Mouse (Mus musculus): ENCODE results near the gene Rassf3.

Gene Rassf3

DNA sequence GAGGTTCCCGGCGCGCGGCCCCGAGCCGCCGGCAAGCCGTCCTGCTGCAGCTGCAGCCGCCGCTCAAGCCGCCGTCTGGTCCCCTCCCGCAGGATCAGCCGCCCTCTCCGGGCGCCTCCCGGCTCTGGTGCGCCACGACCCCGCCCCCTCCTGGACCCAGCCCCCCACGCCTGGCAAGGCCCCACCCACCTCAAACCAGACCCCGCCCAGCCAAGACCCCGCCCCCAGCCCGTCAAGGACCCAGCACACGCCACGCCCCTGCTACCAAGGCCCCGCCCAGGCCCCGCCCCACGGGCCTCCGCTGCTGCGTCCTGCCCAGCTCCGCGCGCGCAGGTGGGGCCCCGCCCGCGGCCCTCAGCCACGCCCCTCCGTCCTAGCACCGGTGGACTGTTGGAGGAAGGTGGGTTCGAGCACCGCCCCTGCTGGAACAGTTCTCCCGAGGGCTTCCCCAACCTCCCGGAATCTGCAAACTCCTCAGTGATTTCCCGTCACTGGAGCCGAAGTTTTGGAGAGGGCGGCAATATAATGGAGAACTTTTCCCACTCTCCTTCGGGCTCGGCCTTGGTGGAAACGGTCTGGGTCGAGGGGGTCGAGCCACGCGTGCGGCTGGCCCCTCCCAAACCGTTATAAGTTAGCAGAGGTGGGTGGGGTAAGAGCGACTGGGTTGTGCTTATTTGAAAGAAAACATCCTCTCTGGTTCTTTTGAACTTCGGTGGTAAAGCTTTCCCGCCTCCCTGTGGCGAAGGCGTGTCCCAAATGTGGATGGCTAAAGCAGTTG, at the start of gene Rassf3:
Gene Rassf3 (minus strand): TSS at position 158 of the 778 bp plus-strand sequence.
- DNase-seq (ENCODE audit: extremely low spot score, low read depth, low spot score), result no peak

GRCm38 (mm10) chr10:121520923-121521585, 44.9 kb upstream of the Rassf3 start:
- no peak for DNase-seq (ENCODE audit: extremely low spot score, low read depth, low spot score)

- DNase-seq (ENCODE audit: extremely low spot score, low read depth, low spot score), result no peak
Observed at GRCm38 (mm10) chr10:121519710-121520109, 43.6 kb upstream of the Rassf3 start.

- no peak for DNase-seq (ENCODE audit: extremely low spot score, low read depth, low spot score)
Observed at GRCm38 (mm10) chr10:121516008-121516600, 40.0 kb upstream of the Rassf3 start.

DNA sequence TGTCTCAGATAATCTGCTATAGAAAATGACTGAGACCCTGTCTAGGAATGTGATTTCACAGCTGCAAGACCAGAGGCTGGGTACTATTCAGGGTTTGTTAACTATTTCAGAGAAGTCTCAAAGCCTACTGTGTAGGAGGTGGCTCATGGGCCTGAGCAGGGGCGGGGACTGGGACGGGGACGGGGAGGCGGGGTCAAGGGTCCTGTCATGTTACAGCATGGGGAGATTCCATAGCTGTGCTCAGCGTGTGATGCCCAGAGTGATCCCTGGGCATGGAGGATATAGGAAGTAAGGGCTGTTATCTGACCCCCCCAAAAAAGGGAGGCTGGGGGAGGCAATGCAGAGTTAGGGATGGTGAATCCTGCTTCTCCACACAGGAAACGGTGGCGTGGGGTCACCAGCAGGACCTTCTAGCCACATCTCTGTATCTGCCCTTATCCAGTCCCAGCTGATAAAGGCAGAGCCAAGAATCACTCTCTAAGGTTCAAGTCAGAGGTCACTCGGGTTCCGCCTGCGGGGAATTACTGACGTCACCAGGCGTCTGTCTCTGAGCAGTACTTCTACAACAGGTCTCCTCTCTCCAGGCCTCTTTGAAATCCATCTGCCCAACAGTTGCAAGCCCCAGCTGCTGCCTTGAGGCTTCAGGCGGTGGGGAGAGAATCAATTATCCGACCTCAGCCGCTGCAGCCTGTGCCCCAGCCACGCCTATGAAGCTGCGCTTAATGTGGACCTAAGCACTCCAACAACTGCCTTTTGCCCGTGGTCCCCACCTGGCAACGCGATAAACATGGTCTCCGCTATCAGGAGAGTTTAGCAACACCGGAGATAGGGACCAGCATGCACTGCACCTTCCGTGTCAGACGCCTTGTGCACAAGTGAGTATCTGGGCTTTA, 33.9 kb upstream of the Rassf3 start:
- DNase-seq (ENCODE audit: extremely low spot score, low read depth, low spot score), result no peak

GRCm38 (mm10) chr10:121507755-121508544, 31.8 kb upstream of the Rassf3 start:
- no peak for DNase-seq (ENCODE audit: extremely low spot score, low read depth, low spot score)

DNA sequence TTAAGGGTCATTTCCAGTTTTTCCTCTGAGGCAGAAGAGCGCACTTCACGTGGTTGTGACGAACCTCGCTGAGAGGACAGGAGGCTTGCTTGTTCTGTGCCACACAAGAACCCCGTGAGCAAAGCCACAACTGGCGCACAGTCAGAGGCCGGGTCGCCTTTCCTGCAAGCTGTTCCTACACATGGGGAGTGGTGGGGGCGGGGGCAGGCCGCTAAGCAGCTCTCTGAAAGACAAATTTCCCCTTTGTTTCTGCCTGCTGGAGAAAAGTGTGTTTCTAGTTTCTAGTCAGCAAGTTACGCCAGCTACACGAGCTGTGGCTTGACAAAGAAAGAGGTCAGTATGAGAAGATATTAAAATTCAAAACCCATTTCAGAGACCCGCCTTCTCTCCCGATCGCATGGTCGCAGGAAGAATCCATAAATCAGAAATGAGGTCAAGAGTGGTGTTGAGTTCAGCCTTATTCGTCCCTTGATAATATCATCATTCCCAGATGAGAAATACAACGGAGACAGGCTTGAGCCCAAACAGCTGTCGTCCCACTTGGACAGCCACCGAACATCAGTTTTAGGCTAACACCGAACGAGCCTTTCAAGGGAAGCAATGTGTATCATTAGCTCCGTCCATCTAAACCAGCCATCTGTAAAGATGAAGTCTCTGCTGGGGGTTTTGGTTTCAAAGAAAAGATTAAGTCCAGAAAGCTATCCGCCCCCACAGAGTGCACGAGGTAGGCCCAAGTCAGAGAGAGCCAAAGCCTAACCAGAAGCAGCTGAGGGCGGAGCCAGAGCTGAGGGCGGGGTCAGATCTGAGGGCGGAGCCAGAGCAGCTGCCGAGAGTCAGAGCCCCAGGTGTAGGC, 30.8 kb upstream of the Rassf3 start:
- no peak for DNase-seq (ENCODE audit: extremely low spot score, low read depth, low spot score)

- no peak for DNase-seq (ENCODE audit: extremely low spot score, low read depth, low spot score)
Observed at GRCm38 (mm10) chr10:121505929-121506328, 29.8 kb upstream of the Rassf3 start.

GRCm38 (mm10) chr10:121504973-121505911, 29.1 kb upstream of the Rassf3 start:
- no peak for DNase-seq (ENCODE audit: extremely low spot score, low read depth, low spot score)

DNA sequence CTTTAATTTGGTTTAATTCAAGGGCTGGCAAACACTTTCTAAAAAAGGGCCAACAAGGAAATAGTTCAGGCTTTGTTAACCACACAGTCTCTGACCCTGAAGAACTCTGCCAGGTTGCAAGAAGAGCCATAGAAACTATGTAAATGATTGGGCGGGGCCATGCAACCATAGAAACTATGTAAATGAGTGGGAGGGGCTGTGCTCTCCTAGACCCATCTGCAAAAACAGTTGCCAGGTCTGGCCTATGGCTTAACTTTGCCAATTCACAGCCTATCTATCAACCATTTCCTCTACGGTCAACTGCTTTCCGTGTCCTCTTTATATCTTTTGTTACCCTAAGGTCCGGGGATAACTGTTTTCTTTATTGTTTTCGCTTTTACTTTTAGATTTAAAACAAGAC, 25.0 kb upstream of the Rassf3 start:
- no peak for DNase-seq (ENCODE audit: extremely low spot score, low read depth, low spot score)

GRCm38 (mm10) chr10:121500034-121500433, 23.9 kb upstream of the Rassf3 start:
- no peak for DNase-seq (ENCODE audit: extremely low spot score, low read depth, low spot score)

DNA sequence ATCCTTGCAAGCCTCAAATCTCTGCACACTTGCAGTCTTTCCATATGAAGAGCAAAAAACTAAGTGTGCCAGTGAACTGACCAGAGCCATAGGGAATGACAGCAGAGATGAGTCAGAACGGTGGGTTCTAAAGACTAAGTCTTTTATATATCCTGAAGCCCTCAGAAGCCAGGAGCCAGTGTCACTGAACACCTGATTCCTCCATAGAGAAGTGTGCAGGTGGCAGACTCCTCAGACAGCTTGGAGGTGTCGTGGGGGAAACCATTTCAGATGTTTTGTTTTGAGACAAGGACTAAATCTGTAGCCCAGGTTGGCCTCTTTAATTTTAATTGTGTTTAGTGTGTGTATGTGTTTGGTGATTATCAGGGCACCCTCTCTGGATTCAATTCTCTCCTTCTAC, 22.9 kb upstream of the Rassf3 start:
- DNase-seq (ENCODE audit: extremely low spot score, low read depth, low spot score), result no peak

DNA sequence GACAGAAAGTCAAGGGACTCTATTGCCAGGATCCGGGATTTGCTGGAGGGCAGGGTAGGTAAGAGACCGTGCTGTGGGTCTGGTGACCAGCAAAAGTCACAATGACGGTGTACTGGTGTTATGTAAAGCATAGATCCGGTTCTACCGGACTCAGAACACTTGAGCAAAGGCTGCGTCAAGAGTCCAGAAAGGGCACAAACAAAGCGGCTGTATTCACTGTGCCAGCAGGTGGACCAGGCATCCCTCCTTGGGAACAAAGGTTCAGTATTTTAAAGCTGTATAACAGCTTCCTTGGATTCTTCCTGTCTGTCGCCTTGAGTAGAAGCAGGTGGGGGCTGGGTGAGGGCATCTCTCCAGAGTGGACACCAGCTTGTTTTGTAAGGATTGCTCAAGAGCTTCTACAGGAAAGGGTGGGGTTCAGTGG, 22.3 kb upstream of the Rassf3 start:
- DNase-seq (ENCODE audit: extremely low spot score, low read depth, low spot score), result no peak

DNA sequence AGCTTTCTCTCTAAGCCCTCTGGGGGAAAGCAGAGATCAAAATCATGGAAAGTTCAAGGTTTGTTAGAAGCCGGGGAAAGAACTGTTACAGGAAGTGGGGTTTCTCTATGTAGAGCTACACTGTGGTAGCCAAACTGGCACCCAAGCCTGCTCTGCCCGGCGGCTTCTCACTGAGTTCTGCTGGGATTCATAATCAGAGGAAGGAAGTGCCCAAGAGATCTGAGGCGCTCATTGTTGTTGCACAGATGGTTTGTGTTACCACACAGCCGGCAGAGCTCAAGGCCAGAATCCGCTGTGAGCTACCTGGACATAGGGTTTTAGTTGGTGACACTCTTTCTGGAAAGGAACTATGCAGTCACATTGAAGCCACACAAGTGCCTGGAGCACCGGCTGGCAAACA, 21.8 kb upstream of the Rassf3 start:
- no peak for DNase-seq (ENCODE audit: extremely low spot score, low read depth, low spot score)

DNA sequence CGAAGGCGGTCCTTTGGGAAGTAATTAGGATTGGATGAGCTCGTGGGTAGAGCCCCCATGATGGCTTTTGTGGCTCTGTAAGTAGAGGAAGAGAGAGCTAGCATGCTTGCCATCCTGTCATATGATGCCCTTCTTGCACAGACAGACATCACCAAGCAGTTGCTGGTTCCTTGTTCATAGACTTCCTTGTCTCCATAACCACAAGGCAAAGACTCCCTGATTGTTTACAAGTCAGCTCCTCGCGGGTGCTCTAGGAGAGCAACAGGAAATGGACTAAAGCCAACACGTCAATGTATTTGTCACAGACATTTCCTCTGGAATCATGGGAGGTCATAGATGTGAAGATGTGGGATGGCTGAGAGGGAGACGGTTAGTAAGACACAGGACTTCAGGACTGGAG, 20.5 kb upstream of the Rassf3 start:
- DNase-seq (ENCODE audit: extremely low spot score, low read depth, low spot score), result no peak

GRCm38 (mm10) chr10:121494163-121494425, 17.9 kb upstream of the Rassf3 start:
- no peak for DNase-seq (ENCODE audit: extremely low spot score, low read depth, low spot score)

DNA sequence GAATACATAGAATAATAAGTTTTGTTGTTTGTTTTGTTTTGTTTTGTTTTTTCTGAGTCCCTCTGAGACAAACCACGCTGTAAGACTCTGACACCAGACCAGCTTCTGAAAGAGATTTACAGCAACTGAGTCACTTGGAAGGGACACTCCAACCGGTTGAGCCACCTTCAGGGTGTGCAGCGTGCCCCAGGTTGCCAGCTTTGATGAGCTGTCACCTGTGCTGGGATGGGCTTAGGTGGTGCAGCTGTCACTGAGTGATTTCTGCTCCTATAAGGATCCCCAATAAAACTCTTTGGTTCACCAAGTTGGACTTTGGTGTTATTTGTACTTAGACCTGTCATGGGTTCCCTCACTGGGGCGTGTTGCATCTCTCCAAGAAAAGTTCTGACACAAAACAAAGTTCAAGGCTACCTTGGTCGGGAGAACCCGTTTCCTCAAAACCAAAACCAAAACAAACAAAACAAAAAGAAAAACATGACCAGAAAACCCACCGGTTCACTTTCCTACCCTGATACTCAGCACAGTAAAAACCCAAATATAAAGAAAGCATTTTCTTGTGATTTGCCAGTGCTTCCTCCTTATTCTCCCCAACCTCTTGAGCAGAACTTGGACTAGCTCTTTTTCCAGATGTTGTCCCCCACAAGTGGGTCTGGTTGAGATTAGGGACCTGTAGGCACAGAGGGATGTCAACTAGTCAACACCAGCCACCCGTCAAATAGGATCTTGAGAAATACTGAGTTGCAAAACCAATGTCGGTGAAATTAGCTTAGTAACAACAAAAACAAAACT, 17.4 kb upstream of the Rassf3 start:
- DNase-seq (ENCODE audit: extremely low spot score, low read depth, low spot score), result no peak
